Mouse (Mus musculus): ENCODE data around the gene Fnbp1. TPM values are rescaled to one million over a fixed set of nuclear protein-coding genes. Genes with fewer than 3 reads are reported as not detected.
"Not testable (repeated sequence)": the region's sequence is repeated elsewhere in the genome, so short reads cannot be mapped to it uniquely, and the experiment has no call there.

The Fnbp1 gene
- total RNA-seq (2021), result 10 to 100 TPM; 75.3 to 77.3 TPM

DNA sequence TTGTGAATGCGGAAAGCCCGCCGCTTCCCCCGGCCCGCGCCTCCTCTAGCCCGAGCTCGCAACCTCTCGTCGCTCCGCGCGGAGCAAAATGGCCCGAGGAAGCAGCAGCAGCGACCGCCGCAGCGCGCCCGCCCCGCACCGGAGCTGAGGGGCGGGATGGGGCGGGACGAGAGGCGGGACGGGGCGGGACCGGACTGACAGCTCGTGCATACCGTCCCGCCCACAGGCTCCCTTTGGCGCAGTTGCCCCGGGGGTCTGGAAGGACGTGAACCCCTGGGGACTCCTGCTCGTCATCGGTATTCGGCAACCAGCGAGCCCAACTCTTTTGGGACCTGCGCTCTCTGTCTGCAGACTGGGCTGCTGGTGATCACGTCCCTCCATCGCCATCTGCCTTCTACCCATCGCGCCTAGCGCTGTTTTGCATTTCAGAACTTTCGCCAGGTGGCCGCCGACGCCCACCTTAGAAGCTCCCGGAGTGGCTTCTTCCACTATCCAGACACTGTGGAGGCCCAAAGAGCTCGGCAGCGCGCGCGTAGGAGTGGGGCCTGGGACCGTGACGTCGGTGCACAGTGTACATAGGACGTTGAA is at the start of gene Fnbp1:
TSS of gene Fnbp1 (minus strand) at position 142 of the 588 bp plus-strand sequence.
- intact Hi-C loops (cut with DNase I), result loop anchor here (10.0 kb wide), 2 partner anchors 67 to 107 kb away; no protein-coding TSS in a partner anchor
- peak; percentile 84 for DNase-seq

GRCm38 (mm10) chr2:31189654-31190053 is 47.8 kb upstream of the Fnbp1 start:
- DNase-seq, result no peak
- intact Hi-C loops (cut with DNase I), result loop anchor here (5.0 kb wide), 1 partner anchor 103 kb away; no protein-coding TSS in a partner anchor

GRCm38 (mm10) chr2:31188691-31189090 is 46.9 kb upstream of the Fnbp1 start:
- DNase-seq, result no peak
- intact Hi-C loops (cut with DNase I), result no loop called here

GRCm38 (mm10) chr2:31183830-31184229 is 42.0 kb upstream of the Fnbp1 start:
- DNase-seq, result no peak
- intact Hi-C loops (cut with DNase I), result no loop called here

DNA sequence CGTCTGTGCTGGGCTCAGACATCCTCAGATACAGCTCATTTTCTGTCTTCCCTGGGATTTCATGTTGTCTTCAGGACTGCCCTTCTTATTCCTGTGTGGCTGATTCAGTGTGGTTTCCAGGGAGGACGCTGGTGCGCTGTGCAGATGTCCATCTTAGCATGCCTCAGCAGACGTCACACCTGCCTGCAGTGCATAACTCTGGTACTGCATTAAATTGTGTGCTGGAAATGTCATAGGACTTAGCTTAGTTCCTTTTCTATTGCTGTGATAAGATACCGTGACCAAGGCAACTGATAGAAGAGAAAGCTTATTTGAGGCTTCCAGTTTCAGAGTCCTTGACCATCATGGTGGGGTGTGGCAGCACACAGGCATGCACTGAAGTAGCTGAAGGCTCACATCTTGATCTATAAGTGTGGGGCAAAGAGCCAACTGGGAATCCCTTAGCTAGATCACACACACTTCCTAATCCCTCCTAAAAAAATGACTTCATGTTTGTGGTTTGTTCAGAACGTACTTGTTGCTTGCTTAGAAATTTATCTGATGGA is 41.0 kb upstream of the Fnbp1 start:
- intact Hi-C loops (cut with DNase I), result no loop called here
- DNase-seq, result no peak

DNA sequence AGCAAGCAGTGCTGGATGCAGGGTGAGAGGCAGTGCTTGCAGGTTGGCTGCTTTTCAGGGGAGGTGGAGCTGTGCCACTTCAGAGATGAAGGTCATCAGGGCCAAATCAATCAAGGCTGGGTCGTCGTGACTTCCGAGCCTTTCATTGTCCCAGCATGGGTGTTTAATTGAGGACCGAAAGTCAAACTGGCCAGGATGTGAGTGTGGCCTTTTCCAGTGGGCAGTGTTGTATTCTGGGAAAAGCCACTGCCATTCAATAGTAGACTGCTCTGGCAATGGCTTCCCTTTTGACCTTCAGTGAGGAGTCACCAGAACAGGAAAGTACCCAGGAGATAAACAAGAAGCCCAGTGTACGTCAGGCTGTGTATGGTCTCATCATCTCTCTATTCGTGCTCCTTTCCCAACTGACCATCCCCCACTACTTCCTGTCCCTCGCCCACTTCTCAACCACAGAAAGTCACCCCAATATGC is 38.3 kb upstream of the Fnbp1 start:
- intact Hi-C loops (cut with DNase I), result no loop called here
- no peak for DNase-seq

DNA sequence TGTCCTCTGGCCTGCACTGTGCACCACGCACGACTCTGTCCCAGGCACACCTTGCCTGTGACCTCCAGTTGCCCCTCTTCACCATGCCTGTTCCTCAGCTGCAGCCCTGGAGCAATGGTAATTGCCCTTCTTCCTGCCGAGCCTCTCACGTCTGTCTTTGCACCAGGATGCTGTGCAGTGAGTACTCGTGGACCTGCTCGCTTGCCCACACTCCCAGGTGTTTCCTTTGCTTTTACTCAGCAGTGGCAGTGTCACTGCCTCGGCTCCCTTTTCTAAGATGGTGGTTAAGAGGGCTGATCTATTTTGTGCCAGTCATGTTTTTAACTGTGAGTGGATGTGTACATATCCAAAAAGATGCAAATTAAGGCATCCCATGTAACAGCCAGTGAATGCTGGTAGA is 37.7 kb upstream of the Fnbp1 start:
- intact Hi-C loops (cut with DNase I), result no loop called here
- DNase-seq, result no peak

DNA sequence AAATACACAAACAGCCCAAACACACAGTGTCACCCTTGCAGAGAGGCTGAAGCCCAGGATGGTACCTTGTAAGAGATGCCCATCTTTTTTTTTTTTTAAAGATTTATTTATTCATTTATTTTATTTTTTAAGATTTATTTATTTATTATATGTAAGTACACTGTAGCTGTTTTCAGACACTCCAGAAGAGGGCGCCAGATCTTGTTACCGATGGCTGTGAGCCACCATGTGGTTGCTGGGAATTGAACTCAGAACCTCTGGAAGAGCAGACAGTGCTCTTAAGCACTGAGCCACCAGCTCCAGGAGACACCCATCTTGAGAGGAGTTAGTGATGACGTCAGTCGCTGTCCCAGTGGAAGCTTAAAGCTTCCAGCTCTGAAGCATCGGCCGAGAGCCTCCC is 36.8 kb upstream of the Fnbp1 start:
- DNase-seq; intact Hi-C loops (cut with DNase I): not testable (repeated sequence)

DNA sequence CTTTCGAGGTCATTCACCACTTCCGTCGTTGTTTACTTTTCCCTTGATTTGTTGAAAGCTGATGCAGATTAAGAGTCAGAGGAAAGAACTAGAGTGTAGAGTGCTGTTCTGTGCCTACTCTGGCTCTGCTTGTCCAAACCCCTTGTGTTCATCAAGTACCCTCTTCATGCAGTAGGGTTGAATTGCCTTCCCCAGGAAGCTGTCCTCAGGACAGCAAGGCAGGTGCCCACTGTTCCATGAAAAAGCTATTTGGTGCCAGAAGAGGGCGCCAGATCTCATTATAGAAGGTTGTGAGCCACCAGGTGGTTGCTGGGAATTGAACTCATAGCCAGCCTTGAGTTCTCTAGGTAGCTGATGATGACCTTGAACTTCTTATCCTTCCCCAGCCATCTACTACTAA is 31.5 kb upstream of the Fnbp1 start:
- intact Hi-C loops (cut with DNase I), result no loop called here
- no peak for DNase-seq

DNA sequence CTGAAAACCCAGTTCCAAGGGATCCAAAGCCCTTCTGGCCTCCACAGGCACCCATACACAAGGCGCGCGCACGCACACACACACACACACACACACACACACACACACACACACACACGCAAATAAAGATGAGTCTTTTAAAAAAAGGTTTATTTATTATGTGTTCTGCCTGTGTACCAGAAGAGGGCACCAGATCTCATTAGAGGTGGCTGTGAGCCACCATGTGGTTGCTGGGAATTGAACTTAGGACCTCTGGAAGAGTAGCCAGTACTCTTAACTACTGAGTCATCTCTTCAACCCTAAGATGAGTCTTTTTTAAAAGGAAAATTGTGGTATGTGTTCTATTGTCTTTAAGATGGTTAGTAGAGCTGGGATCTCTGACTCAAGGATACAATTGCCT is 30.7 kb upstream of the Fnbp1 start:
- intact Hi-C loops (cut with DNase I), result no loop called here

GRCm38 (mm10) chr2:31172001-31172400 is 30.2 kb upstream of the Fnbp1 start:
- no peak for DNase-seq
- intact Hi-C loops (cut with DNase I), result no loop called here

More for the DNA sequence above, 30.7 kb upstream of the Fnbp1 start:
- no peak for DNase-seq

DNA sequence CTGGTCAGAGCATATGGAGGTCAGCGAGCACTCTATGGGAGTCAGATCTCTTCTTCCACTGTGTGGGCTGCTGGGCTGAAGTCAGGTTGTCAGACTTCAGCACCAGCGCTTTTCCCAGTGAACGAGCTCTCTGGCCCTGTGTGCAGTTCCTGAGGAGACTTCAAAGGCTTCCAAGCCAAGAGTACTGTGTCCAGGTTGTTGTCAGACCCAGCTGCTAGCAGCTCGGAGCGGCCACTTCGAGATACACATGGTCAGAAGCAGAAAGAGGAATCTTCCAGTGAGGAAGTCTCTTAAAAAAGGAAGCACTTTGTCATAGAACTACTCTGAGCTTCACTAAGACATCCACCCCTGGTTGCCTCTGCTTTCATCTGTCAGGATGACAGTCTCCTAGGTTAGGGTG is 28.4 kb upstream of the Fnbp1 start:
- intact Hi-C loops (cut with DNase I), result no loop called here
- DNase-seq, result no peak

GRCm38 (mm10) chr2:31169001-31169400 is 27.2 kb upstream of the Fnbp1 start:
- DNase-seq, result no peak
- intact Hi-C loops (cut with DNase I), result no loop called here

GRCm38 (mm10) chr2:31167571-31167970 is 25.8 kb upstream of the Fnbp1 start:
- intact Hi-C loops (cut with DNase I); DNase-seq: not testable (repeated sequence)

- DNase-seq, result no peak
- intact Hi-C loops (cut with DNase I), result no loop called here
Observed at GRCm38 (mm10) chr2:31165529-31165928, 23.7 kb upstream of the Fnbp1 start.

DNA sequence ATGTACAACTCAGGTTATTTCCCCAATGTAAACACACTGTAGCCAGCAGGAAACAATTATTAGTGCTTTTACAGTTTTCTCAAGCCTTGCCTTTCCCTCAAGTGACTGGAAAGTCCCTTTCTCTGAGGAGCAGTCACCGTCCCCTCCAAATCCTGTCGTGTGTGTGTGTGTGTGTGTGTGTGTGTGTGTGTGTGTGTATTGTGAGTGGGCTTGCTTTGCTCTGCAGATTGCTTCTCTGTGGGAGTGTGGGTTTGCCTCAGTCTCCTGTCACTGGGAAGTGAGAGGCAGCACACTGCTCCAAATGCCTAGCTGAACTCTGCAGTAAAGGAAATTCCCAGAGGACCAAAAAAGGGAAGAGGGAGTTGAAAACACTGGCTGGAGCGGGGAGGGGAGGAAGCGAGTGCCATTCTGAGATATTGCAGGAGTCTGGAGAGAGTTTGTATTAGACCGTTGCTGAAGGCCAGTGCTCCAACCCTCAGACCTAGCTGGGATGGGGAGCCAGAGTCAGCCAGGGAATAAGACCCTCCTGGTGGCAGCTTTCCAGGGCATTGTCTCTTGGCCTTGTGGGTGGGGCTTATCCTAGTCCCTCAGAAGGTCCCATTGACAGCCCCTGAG is 23.1 kb upstream of the Fnbp1 start:
- intact Hi-C loops (cut with DNase I), result no loop called here
- peak; percentile 10 for DNase-seq

DNA sequence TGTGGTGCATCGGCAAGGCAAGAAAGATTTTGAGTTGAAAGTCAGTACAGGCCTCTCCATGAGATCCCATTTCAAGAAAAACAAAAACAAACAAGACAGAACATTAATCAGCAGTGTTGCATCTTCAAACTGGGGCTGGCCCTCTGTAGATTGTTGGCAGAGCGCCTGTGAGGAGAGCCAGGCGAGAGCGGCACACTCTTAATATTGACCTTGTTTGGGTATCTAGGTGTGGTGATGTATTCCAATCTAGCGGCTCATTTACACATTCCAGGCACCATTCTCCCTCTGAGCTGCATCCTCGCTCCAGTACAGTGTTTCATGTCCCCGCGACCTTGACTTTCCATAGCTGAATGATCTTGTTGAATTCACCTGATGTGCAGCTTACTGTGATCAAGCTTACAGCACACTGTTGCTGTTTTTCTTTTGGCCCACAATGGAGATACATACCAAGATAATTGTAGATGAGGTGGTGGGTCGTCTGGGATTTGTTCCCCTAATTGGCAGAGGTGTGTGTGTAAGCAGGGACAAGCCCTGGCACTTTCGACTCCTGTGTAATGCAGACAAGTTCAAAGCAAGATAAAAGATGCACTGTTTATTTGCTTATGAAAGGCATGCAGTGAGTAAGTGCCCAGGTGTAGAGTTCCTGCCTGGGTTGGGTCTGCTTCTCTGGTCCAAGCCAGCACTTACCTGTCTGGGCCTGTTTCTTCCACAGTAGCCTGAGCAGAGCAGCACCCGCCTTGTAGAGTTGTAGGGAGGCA is 21.7 kb upstream of the Fnbp1 start:
- no peak for DNase-seq
- intact Hi-C loops (cut with DNase I), result no loop called here

- intact Hi-C loops (cut with DNase I), result no loop called here
- no peak for DNase-seq
Observed at GRCm38 (mm10) chr2:31161620-31162019, 19.8 kb upstream of the Fnbp1 start.

- no peak for DNase-seq
- intact Hi-C loops (cut with DNase I), result no loop called here
Observed at GRCm38 (mm10) chr2:31160147-31160920, 18.5 kb upstream of the Fnbp1 start.

GRCm38 (mm10) chr2:31156846-31157245 is 15.0 kb upstream of the Fnbp1 start:
- no peak for DNase-seq

More at GRCm38 (mm10) chr2:31156846-31157245, 15.0 kb upstream of the Fnbp1 start:
- intact Hi-C loops (cut with DNase I), result no loop called here

Measured in left cerebral cortex, postnatal 4 days (tissue).